Mouse (Mus musculus): ENCODE data around the gene Kctd21. TPM values are rescaled to one million over a fixed set of nuclear protein-coding genes. Genes with fewer than 3 reads are reported as not detected.

The Kctd21 gene
- polyA plus RNA-seq, 1 experiment from 2014 or later, result 1.4 TPM

- H3K36me3 ChIP-seq (ENCODE audit: control insufficient read depth, insufficient read depth), result peaks cover 63% of the 10 kb centered on the region
- no peak for ATAC-seq
- no peaks in the 10 kb centered on the region for H3K27me3 ChIP-seq (replicated peaks; ENCODE audit: control insufficient read depth, insufficient read depth, low read length)
- TF ChIP-seq CTCF (IDR thresholded peaks at IDR 0.05; ENCODE audit: low read depth), result no peak
- no peak overlapping the region for H3K9ac ChIP-seq (ENCODE audit: low read depth, low read length)
- 84% methylated on average over 8 of the region's 8 CpGs for WGBS
- H3K4me2 ChIP-seq (replicated peaks; ENCODE audit: low read depth), result no peak overlapping the region
- H3K9me3 ChIP-seq (ENCODE audit: control insufficient read depth), result no peaks in the 10 kb centered on the region
- no peak overlapping the region for H3K4me3 ChIP-seq (ENCODE audit: low read depth, low read length)
- no peaks in the 10 kb centered on the region for H3K4me1 ChIP-seq (replicated peaks; ENCODE audit: control insufficient read depth, insufficient read depth, low read length)
- H3K27ac ChIP-seq (ENCODE audit: low read depth, low read length), result no peak overlapping the region
These were observed 30.8 kb upstream of the Kctd21 start for GRCm38 (mm10) chr7:97301321-97301720.

- Histone ChIP-seq H3K4me2 (replicated peaks; ENCODE audit: low read depth) (no peak overlapping the region), H3K4me1 (replicated peaks; ENCODE audit: control insufficient read depth, insufficient read depth, low read length) (no peaks in the 10 kb centered on the region), H3K36me3 (ENCODE audit: control insufficient read depth, insufficient read depth) (peaks cover 72% of the 10 kb centered on the region), H3K9me3 (ENCODE audit: control insufficient read depth) (no peaks in the 10 kb centered on the region), H3K4me3 (ENCODE audit: low read depth, low read length) (no peak overlapping the region), H3K27ac (ENCODE audit: low read depth, low read length) (no peak overlapping the region), H3K9ac (ENCODE audit: low read depth, low read length) (no peak overlapping the region), H3K27me3 (replicated peaks; ENCODE audit: control insufficient read depth, insufficient read depth, low read length) (no peaks in the 10 kb centered on the region)
- no peak for ATAC-seq
- no peak for TF ChIP-seq CTCF (IDR thresholded peaks at IDR 0.05; ENCODE audit: low read depth)
- 79% methylated on average over 4 of the region's 4 CpGs for WGBS
These were observed 29.9 kb upstream of the Kctd21 start for GRCm38 (mm10) chr7:97302261-97302660.

- H3K27me3 ChIP-seq (replicated peaks; ENCODE audit: control insufficient read depth, insufficient read depth, low read length), result no peaks in the 10 kb centered on the region
- no peaks in the 10 kb centered on the region for H3K4me1 ChIP-seq (replicated peaks; ENCODE audit: control insufficient read depth, insufficient read depth, low read length)
- H3K4me3 ChIP-seq (ENCODE audit: low read depth, low read length), result no peak overlapping the region
- no peak overlapping the region for H3K4me2 ChIP-seq (replicated peaks; ENCODE audit: low read depth)
- no peak overlapping the region for H3K9ac ChIP-seq (ENCODE audit: low read depth, low read length)
- no peak overlapping the region for H3K27ac ChIP-seq (ENCODE audit: low read depth, low read length)
- no peaks in the 10 kb centered on the region for H3K9me3 ChIP-seq (ENCODE audit: control insufficient read depth)
- no peak for TF ChIP-seq CTCF (IDR thresholded peaks at IDR 0.05; ENCODE audit: low read depth)
- WGBS, result 85% methylated on average over 4 of the region's 4 CpGs
- ATAC-seq, result no peak
- peaks cover 75% of the 10 kb centered on the region for H3K36me3 ChIP-seq (ENCODE audit: control insufficient read depth, insufficient read depth)
These were observed 29.3 kb upstream of the Kctd21 start for GRCm38 (mm10) chr7:97302876-97303275.

- no peak overlapping the region for H3K4me3 ChIP-seq (ENCODE audit: low read depth, low read length)
- H3K27ac ChIP-seq (ENCODE audit: low read depth, low read length), result no peak overlapping the region
- H3K4me2 ChIP-seq (replicated peaks; ENCODE audit: low read depth), result no peak overlapping the region
- no peak for ATAC-seq
- 73% methylated on average over 2 of the region's 2 CpGs for WGBS
- no peaks in the 10 kb centered on the region for H3K4me1 ChIP-seq (replicated peaks; ENCODE audit: control insufficient read depth, insufficient read depth, low read length)
- no peak overlapping the region for H3K9ac ChIP-seq (ENCODE audit: low read depth, low read length)
- H3K27me3 ChIP-seq (replicated peaks; ENCODE audit: control insufficient read depth, insufficient read depth, low read length), result no peaks in the 10 kb centered on the region
- H3K9me3 ChIP-seq (ENCODE audit: control insufficient read depth), result no peaks in the 10 kb centered on the region
- no peak for TF ChIP-seq CTCF (IDR thresholded peaks at IDR 0.05; ENCODE audit: low read depth)
- peaks cover 82% of the 10 kb centered on the region for H3K36me3 ChIP-seq (ENCODE audit: control insufficient read depth, insufficient read depth)
These were observed 28.5 kb upstream of the Kctd21 start for GRCm38 (mm10) chr7:97303614-97304013.

- TF ChIP-seq CTCF (IDR thresholded peaks at IDR 0.05; ENCODE audit: low read depth), result no peak
- Histone ChIP-seq H3K9ac (ENCODE audit: low read depth, low read length) (no peak overlapping the region), H3K36me3 (ENCODE audit: control insufficient read depth, insufficient read depth) (peaks cover 82% of the 10 kb centered on the region), H3K27ac (ENCODE audit: low read depth, low read length) (no peak overlapping the region), H3K4me1 (replicated peaks; ENCODE audit: control insufficient read depth, insufficient read depth, low read length) (no peaks in the 10 kb centered on the region), H3K4me3 (ENCODE audit: low read depth, low read length) (no peak overlapping the region), H3K27me3 (replicated peaks; ENCODE audit: control insufficient read depth, insufficient read depth, low read length) (no peaks in the 10 kb centered on the region), H3K4me2 (replicated peaks; ENCODE audit: low read depth) (no peak overlapping the region), H3K9me3 (ENCODE audit: control insufficient read depth) (no peaks in the 10 kb centered on the region)
- ATAC-seq, result no peak
These were observed 27.7 kb upstream of the Kctd21 start for GRCm38 (mm10) chr7:97304471-97304870.

GRCm38 (mm10) chr7:97305206-97305605 lies 26.9 kb upstream of the Kctd21 start:
- no peaks in the 10 kb centered on the region for H3K4me1 ChIP-seq (replicated peaks; ENCODE audit: control insufficient read depth, insufficient read depth, low read length)
- H3K27ac ChIP-seq (ENCODE audit: low read depth, low read length), result no peak overlapping the region
- no peaks in the 10 kb centered on the region for H3K9me3 ChIP-seq (ENCODE audit: control insufficient read depth)
- TF ChIP-seq CTCF (IDR thresholded peaks at IDR 0.05; ENCODE audit: low read depth), result no peak
- no peak overlapping the region for H3K9ac ChIP-seq (ENCODE audit: low read depth, low read length)
- no peaks in the 10 kb centered on the region for H3K27me3 ChIP-seq (replicated peaks; ENCODE audit: control insufficient read depth, insufficient read depth, low read length)
- H3K4me2 ChIP-seq (replicated peaks; ENCODE audit: low read depth), result no peak overlapping the region
- no peak for ATAC-seq
- 78% methylated on average over 4 of the region's 4 CpGs for WGBS
- H3K36me3 ChIP-seq (ENCODE audit: control insufficient read depth, insufficient read depth), result peaks cover 84% of the 10 kb centered on the region
- H3K4me3 ChIP-seq (ENCODE audit: low read depth, low read length), result no peak overlapping the region

- H3K27me3 ChIP-seq (replicated peaks; ENCODE audit: control insufficient read depth, insufficient read depth, low read length), result no peaks in the 10 kb centered on the region
- no peak overlapping the region for H3K4me3 ChIP-seq (ENCODE audit: low read depth, low read length)
- H3K27ac ChIP-seq (ENCODE audit: low read depth, low read length), result no peak overlapping the region
- H3K9ac ChIP-seq (ENCODE audit: low read depth, low read length), result no peak overlapping the region
- no peaks in the 10 kb centered on the region for H3K4me1 ChIP-seq (replicated peaks; ENCODE audit: control insufficient read depth, insufficient read depth, low read length)
- WGBS, result 93% methylated on average over 2 of the region's 2 CpGs
- no peak overlapping the region for H3K4me2 ChIP-seq (replicated peaks; ENCODE audit: low read depth)
- no peak for ATAC-seq
- peaks cover 79% of the 10 kb centered on the region for H3K36me3 ChIP-seq (ENCODE audit: control insufficient read depth, insufficient read depth)
- no peak for TF ChIP-seq CTCF (IDR thresholded peaks at IDR 0.05; ENCODE audit: low read depth)
- no peaks in the 10 kb centered on the region for H3K9me3 ChIP-seq (ENCODE audit: control insufficient read depth)
These were observed 25.3 kb upstream of the Kctd21 start for GRCm38 (mm10) chr7:97306813-97307212.

Measured in intestine, postnatal 0 days (tissue).